ENCODE assay signal across 9 mouse cellular contexts in genomic region chr19:10025169-10025875, GRCm38 (mm10). TPM values are rescaled to one million over a fixed set of nuclear protein-coding genes. Genes with fewer than 3 reads are reported as not detected.
DNase-seq lines count a peak whose midpoint lies in the region; ATAC-seq and TF ChIP-seq lines count a peak whose summit lies in the region.
"Had no signal": no experiment of that assay in that cellular context is flagged by ENCODE, and none has a peak within 500 bp of the region (broad histone marks: within the 10 kb centered on the region; RNA-seq: fewer than 3 reads in every experiment).

No protein-coding gene starts in this region.

- no peak for TF ChIP-seq EP300 in liver, embryonic 14.5 days (IDR thresholded peaks at IDR 0.05; ENCODE audit: low read depth)

- H3K27ac ChIP-seq in left cerebral cortex, adult 2 months = no peak overlapping the region
- peak overlapping the region; percentile 52 for H3K27ac ChIP-seq in intestine, embryonic 15.5 days
- H3K27ac ChIP-seq in liver, embryonic 14.5 days = no peak overlapping the region

- 19% methylated on average over 8 of the region's 8 CpGs for WGBS in intestine, embryonic 15.5 days
- 16% methylated on average over 8 of the region's 8 CpGs for WGBS in liver, embryonic 14.5 days (ENCODE audit: insufficient replicate concordance)

- DNase-seq in left cerebral cortex, adult 2 months (ENCODE audit: extremely low spot score in 1 of 2, low spot score in 2 of 2) = peak; percentile 17 to 49
- DNase-seq in left cerebral cortex, postnatal 36 days (ENCODE audit: low spot score in 2 of 2) = no peak
- DNase-seq in adrenal gland, adult 2 months = peak; percentile 92
- DNase-seq in gastrocnemius, postnatal 10 days = peak; percentile 58
- DNase-seq in liver, embryonic 14.5 days (ENCODE audit: low read depth in 3 of 3, low spot score in 3 of 3) = no peak
- peak; percentile 87 for DNase-seq in testis, postnatal 10 days (ENCODE audit: low spot score)
- no peak for DNase-seq in left cerebral cortex, adult 18-20 months (ENCODE audit: low spot score in 2 of 2)

- no peaks in the 10 kb centered on the region for H3K27me3 ChIP-seq in intestine, embryonic 15.5 days (replicated peaks)
- H3K27me3 ChIP-seq in liver, embryonic 14.5 days (ENCODE audit: control insufficient read depth, insufficient read depth, low read length) = no peaks in the 10 kb centered on the region

- H3K4me3 ChIP-seq in left cerebral cortex, adult 2 months = no peak overlapping the region
- H3K4me3 ChIP-seq in intestine, embryonic 15.5 days (replicated peaks) = no peak overlapping the region
- H3K4me3 ChIP-seq in liver, embryonic 14.5 days (ENCODE audit: insufficient read depth in 1 of 2, low read depth in 2 of 2, low read length in 2 of 2) = no peak overlapping the region

- no peak for TF ChIP-seq CTCF in left cerebral cortex, adult 2 months (IDR thresholded peaks at IDR 0.05)
- no peak for TF ChIP-seq CTCF in liver, embryonic 14.5 days (IDR thresholded peaks at IDR 0.05; ENCODE audit: low read depth)

- H3K36me3 ChIP-seq in intestine, embryonic 15.5 days = 0 out of 2 replicates have a peak, but pooled peaks cover 3% of the 10 kb centered on the region
- H3K36me3 ChIP-seq in liver, embryonic 14.5 days (replicated peaks; ENCODE audit: control insufficient read depth, insufficient read depth, low read depth) = peaks cover 82% of the 10 kb centered on the region

- H3K4me2 ChIP-seq in intestine, embryonic 15.5 days (replicated peaks) = peak overlapping the region; percentile 1; the same call in 1 of the 2 replicates
- peak overlapping the region; percentile 0; the same call in 1 of the 2 replicates for H3K4me2 ChIP-seq in liver, embryonic 14.5 days (ENCODE audit: low read depth)

- peaks cover 27% of the 10 kb centered on the region for H3K4me1 ChIP-seq in intestine, embryonic 15.5 days (replicated peaks)
- peaks cover 13 to 38% of the 10 kb centered on the region in 2 experiments for H3K4me1 ChIP-seq in liver, embryonic 14.5 days (replicated peaks; ENCODE audit: control insufficient read depth in 2 of 2, insufficient read depth in 2 of 2, low read length in 1 of 2)

- intact Hi-C loops in left cerebral cortex, adult 2 months (cut with DNase I) = no loop called here
- intact Hi-C loops in left cerebral cortex, postnatal 36 days (cut with DNase I) = no loop called here

- H3K9me3 ChIP-seq in intestine, embryonic 15.5 days = no peaks in the 10 kb centered on the region
- no peaks in the 10 kb centered on the region for H3K9me3 ChIP-seq in liver, embryonic 14.5 days (ENCODE audit: control insufficient read depth, low read length)
- H3K9me3 ChIP-seq: G1E had no signal

- peak; percentile 69 for ATAC-seq in intestine, embryonic 15.5 days
- peak; percentile 26; the same call in 1 of the 2 replicates for ATAC-seq in liver, embryonic 14.5 days (ENCODE audit: insufficient read depth)

- no peak overlapping the region for H3K9ac ChIP-seq in intestine, embryonic 15.5 days
- no peak overlapping the region for H3K9ac ChIP-seq in liver, embryonic 14.5 days (replicated peaks)

RNA-seq across cellular contexts. Expression of gene Fads3, which starts 16.0 kb away (rescaled TPM):
- total RNA-seq in left cerebral cortex, adult 2 months (2021) = 10 to 100 TPM; 26.6 to 28.1 TPM
- 10 to 100 TPM; 26.1 to 29.6 TPM for total RNA-seq in left cerebral cortex, postnatal 36 days (2021)
- 10 to 100 TPM; 13.3 to 17.6 TPM for total RNA-seq in adrenal gland, adult 2 months (2021)
- 57.7 and 61.3 TPM in 2 replicates for polyA plus RNA-seq in adrenal gland, adult 2 months (2012; rRNA removed)
- 1 to 10 TPM; 8.7 to 9.1 TPM for total RNA-seq in gastrocnemius, postnatal 10 days (2021)
- 15.1 and 16.3 TPM in 2 replicates for polyA plus RNA-seq in intestine, embryonic 15.5 days (2015; fragmentation: Nextera tagmentation; extraction: Ambion mirVana)
- polyA plus RNA-seq in liver, embryonic 14.5 days (2012; rRNA removed) = 8.2 and 8.3 TPM in 2 replicates
- polyA plus RNA-seq in liver, embryonic 14.5 days (2014; fragmentation: Nextera tagmentation; extraction: Ambion mirVana) = 4.4 and 5.1 TPM in 2 replicates
- total RNA-seq in left cerebral cortex, adult 18-20 months (2021) = 10 to 100 TPM; 32.2 to 32.6 TPM

RNA-seq across cellular contexts. Expression of gene Rab3il1, which starts 23.9 kb away (rescaled TPM):
- total RNA-seq in left cerebral cortex, adult 2 months (2021) = 1 to 10 TPM; 9.4 TPM
- 1 to 10 TPM; 8.5 to 9.9 TPM for total RNA-seq in left cerebral cortex, postnatal 36 days (2021)
- 10 to 100 TPM in 1 of 2 experiments, 1 to 10 TPM in 1; 4.1 to 10.3 TPM for total RNA-seq in adrenal gland, adult 2 months (2021)
- 9.1 and 9.4 TPM in 2 replicates for polyA plus RNA-seq in adrenal gland, adult 2 months (2012; rRNA removed)
- 10 to 100 TPM; 15.0 to 18.9 TPM for total RNA-seq in gastrocnemius, postnatal 10 days (2021)
- polyA plus RNA-seq in intestine, embryonic 15.5 days (2015; fragmentation: Nextera tagmentation; extraction: Ambion mirVana) = 34.7 and 35.0 TPM in 2 replicates
- polyA plus RNA-seq in liver, embryonic 14.5 days (2012; rRNA removed) = 116 and 122 TPM in 2 replicates
- polyA plus RNA-seq in liver, embryonic 14.5 days (2014; fragmentation: Nextera tagmentation; extraction: Ambion mirVana) = 240 and 255 TPM in 2 replicates
- total RNA-seq in left cerebral cortex, adult 18-20 months (2021) = 10 to 100 TPM in 1 of 2 experiments, 1 to 10 TPM in 1; 9.6 to 10.2 TPM

RNA-seq across cellular contexts. Expression of gene Best1, which starts 23.9 kb away (rescaled TPM):
- under 1 TPM; 0.49 to 0.75 TPM for total RNA-seq in left cerebral cortex, adult 2 months (2021)
- 1 to 10 TPM; 1.0 to 1.2 TPM for total RNA-seq in left cerebral cortex, postnatal 36 days (2021)
- total RNA-seq in adrenal gland, adult 2 months (2021) = under 1 TPM; 0.17 to 0.62 TPM
- polyA plus RNA-seq in adrenal gland, adult 2 months (2012; rRNA removed) = 0.16 and 0.46 TPM in 2 replicates
- 1 to 10 TPM in 1 of 2 experiments, under 1 TPM in 1; 0.59 to 1.1 TPM for total RNA-seq in gastrocnemius, postnatal 10 days (2021)
- 0.50 and 0.58 TPM in 2 replicates for polyA plus RNA-seq in intestine, embryonic 15.5 days (2015; fragmentation: Nextera tagmentation; extraction: Ambion mirVana)
- polyA plus RNA-seq in liver, embryonic 14.5 days (2012; rRNA removed) = 0.08 TPM in 1 of 2 replicates, not detected in the other
- 0.09 and 0.10 TPM in 2 replicates for polyA plus RNA-seq in liver, embryonic 14.5 days (2014; fragmentation: Nextera tagmentation; extraction: Ambion mirVana)
- 1 to 10 TPM; 1.0 to 1.1 TPM for total RNA-seq in left cerebral cortex, adult 18-20 months (2021)

RNA-seq across cellular contexts. Expression of gene Fth1, which starts 44.9 kb away (rescaled TPM):
- total RNA-seq in left cerebral cortex, adult 2 months (2021) = 1,000 to 10,000 TPM; 2,213 to 2,341 TPM
- total RNA-seq in left cerebral cortex, postnatal 36 days (2021) = 1,000 to 10,000 TPM; 2,116 to 2,547 TPM
- 1,000 to 10,000 TPM; 3,718 to 3,915 TPM for total RNA-seq in adrenal gland, adult 2 months (2021)
- 39,639 and 47,224 TPM in 2 replicates for polyA plus RNA-seq in adrenal gland, adult 2 months (2012; rRNA removed)
- 1,000 to 10,000 TPM; 2,152 to 2,273 TPM for total RNA-seq in gastrocnemius, postnatal 10 days (2021)
- polyA plus RNA-seq in intestine, embryonic 15.5 days (2015; fragmentation: Nextera tagmentation; extraction: Ambion mirVana) = 1,893 and 1,941 TPM in 2 replicates
- polyA plus RNA-seq in liver, embryonic 14.5 days (2012; rRNA removed) = 1,645 and 1,653 TPM in 2 replicates
- polyA plus RNA-seq in liver, embryonic 14.5 days (2014; fragmentation: Nextera tagmentation; extraction: Ambion mirVana) = 3,787 and 3,976 TPM in 2 replicates
- 1,000 to 10,000 TPM; 2,362 to 2,428 TPM for total RNA-seq in left cerebral cortex, adult 18-20 months (2021)

Comparison
In these comparisons a context has a peak if more than half of its experiments do, and no peak if none do; other contexts are left out.
1. DNase-seq: peak in left cerebral cortex, adult 2 months (2 of 2), adrenal gland, adult 2 months (single experiment), gastrocnemius, postnatal 10 days (single experiment) and testis, postnatal 10 days (single experiment); none in left cerebral cortex, postnatal 36 days (0 of 2), liver, embryonic 14.5 days (0 of 3) and left cerebral cortex, adult 18-20 months (0 of 2).